Mouse (Mus musculus) common myeloid progenitor, adult 5-6 weeks (primary cell): Measurements from ENCODE around the gene Slc35a1. TPM values are rescaled to one million over a fixed set of nuclear protein-coding genes. Genes with fewer than 3 reads are reported as not detected.

ENCODE experiments used
- ATAC-seq: replicated peaks from 2 replicates; pipeline ENCODE4 v1.8.0; 2016; ENCODE audit warnings: low read depth, mild to moderate bottlenecking, moderate TSS enrichment, inconsistent platforms; ENCODE audit not compliant: poor library complexity, severe bottlenecking
- total RNA-seq: library from RNA; stranded (forward); fragments of 200-1000, 187-1606 nt; gene quantifications from 2 replicates; pipeline ENCODE4 v1.2.3, GENCODE M21; 2017

Slc35a1 gene
- total RNA-seq, 1 experiment from 2014 or later = 23.2 TPM

DNA sequence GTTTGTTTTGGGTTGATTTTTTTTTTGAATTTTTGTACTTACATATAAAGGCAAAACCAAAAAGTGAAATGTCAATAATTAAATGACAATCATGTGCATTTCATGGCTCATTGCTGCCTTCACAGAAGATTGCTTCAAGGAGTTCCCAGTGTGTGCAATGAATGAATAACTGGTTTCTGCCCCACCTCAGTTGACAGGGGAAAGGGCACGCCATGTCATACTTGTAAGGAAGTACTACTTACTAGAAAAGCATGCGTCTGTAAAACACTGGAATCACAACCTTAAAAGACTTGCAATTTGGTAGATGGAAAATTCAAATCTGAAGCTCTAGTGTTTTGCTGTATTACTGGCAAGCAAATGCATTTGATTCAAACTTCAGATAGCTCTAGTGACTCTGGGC lies 28.2 kb downstream of the Slc35a1 start:
- no peak for ATAC-seq

DNA sequence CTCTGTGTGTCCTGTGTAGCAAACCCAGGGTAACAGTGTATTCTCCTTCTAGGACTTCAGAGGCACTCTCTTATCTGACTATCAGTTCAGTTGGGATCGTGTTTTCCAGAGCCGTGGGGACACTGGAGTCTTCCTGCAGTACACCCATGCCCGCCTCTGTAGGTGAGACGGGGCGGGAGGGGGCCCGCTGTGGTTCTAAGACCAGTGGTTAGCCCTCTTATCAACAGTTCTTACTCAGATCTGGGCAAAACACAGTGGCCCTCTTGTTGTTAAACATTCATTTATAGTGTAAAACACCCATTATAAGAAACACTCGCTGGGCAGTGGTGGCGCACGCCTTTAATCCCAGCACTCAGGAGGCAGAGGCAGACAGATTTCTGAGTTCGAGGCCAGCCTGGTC lies 31.1 kb downstream of the Slc35a1 start:
- ATAC-seq = no peak

DNA sequence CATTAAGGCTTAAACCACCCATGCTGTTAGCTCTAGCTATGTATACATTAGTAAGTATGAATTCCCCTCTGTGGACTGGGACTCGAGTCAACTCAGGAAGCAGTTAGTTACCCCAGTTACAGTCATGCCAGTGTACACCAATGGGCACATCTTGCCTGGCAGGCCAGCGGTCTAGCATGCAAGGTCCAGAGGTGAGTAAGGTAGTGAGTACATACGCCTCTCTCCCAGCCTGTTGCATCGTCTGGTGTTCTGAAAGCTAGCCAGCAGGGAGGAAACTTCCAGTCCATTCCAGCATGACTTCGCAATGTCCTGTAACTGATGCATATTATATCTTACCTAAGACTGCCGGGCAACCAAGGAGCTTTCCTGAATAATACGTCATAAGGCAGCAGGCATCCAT lies 34.1 kb downstream of the Slc35a1 start:
- no peak for ATAC-seq

GRCm38 (mm10) chr4:34644779-34645178 lies 42.5 kb downstream of the Slc35a1 start:
- no peak for ATAC-seq

GRCm38 (mm10) chr4:34640731-34641130 lies 46.5 kb downstream of the Slc35a1 start:
- ATAC-seq = no peak

GRCm38 (mm10) chr4:34639745-34640364 lies 47.4 kb downstream of the Slc35a1 start:
- ATAC-seq = no peak

- ATAC-seq = no peak
Observed at GRCm38 (mm10) chr4:34637851-34638250, 49.4 kb downstream of the Slc35a1 start.

DNA sequence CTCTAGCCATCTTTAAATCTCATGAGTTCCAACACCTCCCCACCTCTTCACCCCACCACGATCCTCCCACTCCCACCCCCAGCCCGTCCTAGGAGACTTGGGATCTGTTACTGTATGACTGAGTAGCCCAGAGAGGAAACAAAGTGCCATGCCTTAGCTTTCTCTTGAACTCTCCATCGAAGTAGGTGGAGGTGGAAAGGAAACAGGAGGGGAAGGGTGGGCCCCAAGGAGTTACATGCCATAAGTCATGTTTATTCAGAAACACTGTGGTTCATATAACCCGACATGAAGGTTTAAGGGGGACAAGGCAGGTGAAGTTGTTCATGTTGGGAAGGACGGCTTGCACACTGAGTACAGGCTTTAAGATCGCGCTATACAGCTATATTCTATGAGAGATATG lies 49.9 kb downstream of the Slc35a1 start:
- ATAC-seq = no peak

DNA sequence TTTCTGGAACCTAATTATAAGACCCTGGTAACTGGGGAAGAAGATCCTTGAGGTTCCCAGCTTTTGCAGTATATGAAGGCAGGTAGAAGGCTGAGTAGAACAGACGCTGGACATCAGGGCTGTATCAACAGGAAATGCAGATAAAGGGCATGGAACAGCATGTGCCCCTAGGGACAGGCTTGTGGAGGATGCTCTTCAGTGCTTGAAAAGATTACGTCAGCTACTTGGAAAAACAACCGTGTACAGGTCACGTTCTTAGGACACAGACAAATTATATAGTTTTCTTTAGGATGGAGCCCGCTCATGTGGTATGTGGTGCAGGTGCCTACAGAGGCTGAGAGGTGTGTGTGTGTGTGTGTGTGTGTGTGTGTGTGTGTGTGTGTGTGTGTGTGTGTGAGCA lies 51.2 kb downstream of the Slc35a1 start:
- no peak for ATAC-seq

GRCm38 (mm10) chr4:34634129-34634528 lies 53.1 kb downstream of the Slc35a1 start:
- ATAC-seq = no peak

DNA sequence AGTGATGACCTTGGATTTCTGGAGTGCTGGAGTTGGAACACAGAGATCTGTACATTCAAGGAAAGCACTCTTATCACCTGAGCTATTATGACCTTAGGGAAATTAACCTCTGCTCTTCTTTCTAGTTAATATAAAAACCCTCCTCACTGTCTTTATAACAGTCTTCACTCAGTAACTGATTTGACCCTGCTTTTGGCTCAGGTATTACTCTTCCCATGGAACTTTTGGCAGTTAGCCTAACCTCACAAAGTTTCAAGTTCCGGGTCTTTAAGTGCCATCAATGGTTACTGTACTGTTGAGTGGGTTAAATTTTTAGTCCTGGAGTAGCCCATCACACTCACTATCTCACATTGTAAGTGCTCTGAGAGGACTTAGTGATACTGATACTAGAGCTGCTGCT lies 57.3 kb downstream of the Slc35a1 start:
- no peak for ATAC-seq

DNA sequence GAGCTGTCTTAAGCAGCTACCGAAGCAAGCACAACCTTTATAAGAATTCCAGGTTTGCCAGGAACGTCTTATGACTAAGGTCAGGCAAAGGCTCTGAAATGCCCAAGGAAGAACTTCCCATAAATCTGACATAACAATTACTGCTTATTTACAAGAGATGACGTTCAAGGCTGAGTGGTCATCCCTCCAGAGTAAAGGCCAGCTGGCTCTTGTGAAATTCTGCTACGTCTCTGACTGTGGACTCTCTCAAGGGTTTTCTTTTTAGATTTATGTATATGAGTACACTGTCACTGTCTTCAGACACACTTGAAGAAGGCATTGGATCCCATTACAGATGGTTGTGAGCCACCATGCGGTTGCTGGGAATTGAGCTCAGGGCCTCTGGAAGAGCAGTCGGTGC lies 60.8 kb downstream of the Slc35a1 start:
- ATAC-seq = no peak

GRCm38 (mm10) chr4:34625556-34625955 lies 61.7 kb downstream of the Slc35a1 start:
- ATAC-seq = no peak

- no peak for ATAC-seq
Observed at GRCm38 (mm10) chr4:34616146-34616545, 71.1 kb downstream of the Slc35a1 start.

- ATAC-seq = peak; percentile 13; the same call in 1 of the 2 replicates
Observed at GRCm38 (mm10) chr4:34615303-34615702, 71.9 kb downstream of the Slc35a1 start.

DNA sequence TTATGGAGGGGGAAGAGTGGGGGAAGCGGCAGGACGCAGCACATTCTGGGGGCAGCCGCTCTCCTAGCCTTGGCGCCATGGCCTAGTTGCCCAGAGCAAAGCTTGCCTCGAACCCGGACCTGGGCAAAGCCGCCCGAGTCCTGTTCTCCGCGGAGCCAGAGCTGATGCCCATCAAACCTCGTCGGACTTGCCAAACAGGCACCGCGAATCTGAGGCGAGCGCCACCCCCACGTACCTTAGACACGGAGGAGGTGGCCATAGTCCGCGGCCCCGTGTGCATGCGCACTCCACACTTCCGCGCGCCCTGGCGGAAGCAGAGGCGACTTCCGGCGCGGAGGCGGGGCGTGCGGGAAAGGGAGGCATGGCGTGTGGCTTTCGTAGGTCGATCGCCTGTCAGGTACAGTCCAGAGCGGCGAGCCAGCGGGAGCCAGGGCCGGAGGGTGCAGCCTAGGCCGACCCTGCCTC lies 72.6 kb downstream of the Slc35a1 start, which contains the start of the genes Orc3 and Rars2:
Gene Orc3, minus strand, starts transcription at position 315 of the 465 bp plus-strand sequence.
Gene Rars2, plus strand, starts transcription at position 328 of the 465 bp plus-strand sequence.
- ATAC-seq = peak; percentile 98

- ATAC-seq = no peak
Observed at GRCm38 (mm10) chr4:34613571-34614145, 73.6 kb downstream of the Slc35a1 start.

Other genes starting within 250 kb of the Slc35a1 start
- 42.0 and 60.8 TPM in 2 replicates for gene Akirin2, start 136.5 kb downstream of the Slc35a1 start, total RNA-seq
- 87.5 and 96.9 TPM in 2 replicates for gene Orc3, start 72.5 kb downstream of the Slc35a1 start, total RNA-seq
- 36.6 and 46.2 TPM in 2 replicates for gene Rars2, start 72.5 kb downstream of the Slc35a1 start, total RNA-seq
- not detected in 2 replicates for gene Cfap206, start 42.8 kb upstream of the Slc35a1 start, total RNA-seq
- not detected in 2 replicates for gene Gm136, start 68.8 kb upstream of the Slc35a1 start, total RNA-seq
- 28.4 and 31.3 TPM in 2 replicates for gene Smim8, start 91.0 kb upstream of the Slc35a1 start, total RNA-seq
- gene Zfp292, start 195.5 kb upstream of the Slc35a1 start, total RNA-seq = 44.1 and 50.7 TPM in 2 replicates
- gene Cga, start 206.3 kb upstream of the Slc35a1 start, total RNA-seq = not detected in 2 replicates